ENCODE assay signal across 14 mouse cellular contexts in genomic region chr16:29773056-29773455, GRCm38 (mm10).
DNase-seq lines count a peak whose midpoint lies in the region; TF ChIP-seq lines count a peak whose summit lies in the region.
"Had no signal": no experiment of that assay in that cellular context is flagged by ENCODE, and none has a peak within 500 bp of the region (broad histone marks: within the 10 kb centered on the region; RNA-seq: fewer than 3 reads in every experiment).

No protein-coding gene starts in this region.

- peak; percentile 90 for DNase-seq in heart, adult 11 months
- no peak for DNase-seq in heart, postnatal 25 days (ENCODE audit: low spot score)
- peak; percentile 80 for DNase-seq in adipocyte (ENCODE audit: low spot score)
- peak; percentile 63 for DNase-seq in cerebellum, adult 8-10 months
- peak in 1 of 2 experiments; percentile 20 for DNase-seq in layer of hippocampus, adult 2 months (ENCODE audit: low spot score in 2 of 2)
- DNase-seq in gastrocnemius, adult 2 months = no peak
- no peak for DNase-seq in lung, postnatal 10 days
- DNase-seq in heart, adult 9 months (ENCODE audit: low spot score in 2 of 2) = no peak
- DNase-seq: adrenal gland, postnatal 14 days; kidney, postnatal 14 days; midbrain, embryonic 14.5 days; retina, postnatal 1 day had no signal

- TF ChIP-seq CTCF in layer of hippocampus, adult 2 months (conservative IDR thresholded peaks at IDR 0.05) = no peak
- no peak for TF ChIP-seq CTCF in gastrocnemius, adult 2 months (IDR thresholded peaks at IDR 0.05)

- H3K27ac ChIP-seq in layer of hippocampus, adult 2 months = peak overlapping the region; percentile 71; the same call in 1 of the 2 replicates
- H3K27ac ChIP-seq in gastrocnemius, adult 2 months = no peak overlapping the region
- H3K27ac ChIP-seq: liver, embryonic 14.5 days; neural tube, embryonic 12.5 days had no signal

- intact Hi-C loops in heart, postnatal 25 days (cut with DNase I) = no loop called here
- intact Hi-C loops in gastrocnemius, adult 2 months (cut with DNase I) = no loop called here

- no peak overlapping the region for H3K4me3 ChIP-seq in layer of hippocampus, adult 2 months
- no peak overlapping the region for H3K4me3 ChIP-seq in gastrocnemius, adult 2 months
- H3K4me3 ChIP-seq: neural tube, embryonic 12.5 days had no signal

Comparison
In these comparisons a context has a peak if more than half of its experiments do, and no peak if none do; other contexts are left out.
1. DNase-seq: peak in heart, adult 11 months (single experiment), adipocyte (single experiment) and cerebellum, adult 8-10 months (single experiment); none in heart, postnatal 25 days (single experiment), gastrocnemius, adult 2 months (single experiment), lung, postnatal 10 days (single experiment) and heart, adult 9 months (0 of 2).